Mouse (Mus musculus) thymus, adult 18-20 months (tissue): ENCODE measurements around the gene Acadvl.

Experiments
- DNase-seq, 2 experiments: peaks; one replicate each; pipeline ENCODE4 v3.0.0; 2022; ENCODE audit warnings: mixed read lengths in 2 of 2

The Acadvl gene

GRCm38 (mm10) chr11:70014880-70015558 lies at the start of gene Acadvl:
Gene Acadvl, minus strand, starts transcription at chr11:70015411.
- peak; percentile 76 to 82 for DNase-seq

- no peak for DNase-seq
Measured at GRCm38 (mm10) chr11:70063053-70063452, 47.8 kb upstream of the Acadvl start.

GRCm38 (mm10) chr11:70059930-70060329 lies 44.7 kb upstream of the Acadvl start:
- no peak for DNase-seq

GRCm38 (mm10) chr11:70057805-70058204 lies 42.6 kb upstream of the Acadvl start:
- DNase-seq = no peak

- DNase-seq = peak; percentile 25 to 41
Measured at GRCm38 (mm10) chr11:70055618-70056214, 40.5 kb upstream of the Acadvl start.

GRCm38 (mm10) chr11:70053898-70054570 lies 38.8 kb upstream of the Acadvl start, which contains the start of gene Asgr1:
Gene Asgr1, plus strand, starts transcription at chr11:70054085.
- no peak for DNase-seq

GRCm38 (mm10) chr11:70053156-70053555 lies 37.9 kb upstream of the Acadvl start:
- no peak for DNase-seq

GRCm38 (mm10) chr11:70049816-70050215 lies 34.6 kb upstream of the Acadvl start:
- DNase-seq = no peak

- no peak for DNase-seq
Measured at GRCm38 (mm10) chr11:70049366-70049765, 34.2 kb upstream of the Acadvl start.

GRCm38 (mm10) chr11:70045435-70045834 lies 30.2 kb upstream of the Acadvl start:
- DNase-seq = no peak

GRCm38 (mm10) chr11:70043665-70044064 lies 28.5 kb upstream of the Acadvl start:
- no peak for DNase-seq

- no peak for DNase-seq
Measured at GRCm38 (mm10) chr11:70042309-70043085, 27.3 kb upstream of the Acadvl start.

GRCm38 (mm10) chr11:70040184-70040583 lies 25.0 kb upstream of the Acadvl start:
- DNase-seq = no peak

- no peak for DNase-seq
Measured at GRCm38 (mm10) chr11:70039631-70040030, 24.4 kb upstream of the Acadvl start.

GRCm38 (mm10) chr11:70038174-70038573 lies 23.0 kb upstream of the Acadvl start:
- no peak for DNase-seq

- no peak for DNase-seq
Measured at GRCm38 (mm10) chr11:70031321-70031670, 16.1 kb upstream of the Acadvl start.

GRCm38 (mm10) chr11:70030651-70031320 lies 15.6 kb upstream of the Acadvl start:
- no peak for DNase-seq

- DNase-seq = no peak
Measured at GRCm38 (mm10) chr11:70029829-70030550, 14.8 kb upstream of the Acadvl start.

GRCm38 (mm10) chr11:70029130-70029801 lies 14.1 kb upstream of the Acadvl start:
- peak; percentile 40 to 69 for DNase-seq

GRCm38 (mm10) chr11:70028401-70029129 lies 13.4 kb upstream of the Acadvl start:
- DNase-seq = no peak

GRCm38 (mm10) chr11:70027397-70027796 lies 12.2 kb upstream of the Acadvl start:
- no peak for DNase-seq
